Mouse (Mus musculus) G1E (cell line): ENCODE measurements around the gene Pdpr.

Experiments
- CTCF ChIP-seq: IDR thresholded peaks from 2 replicates; pipeline ENCODE4 v1.5.1; 2012; ENCODE audit warnings: low read depth, low read length, inconsistent platforms, mixed read lengths
- GATA1 ChIP-seq: IDR thresholded peaks from 2 replicates; pipeline ENCODE4 v1.6.1; 2012; ENCODE audit warnings: borderline replicate concordance, low read length, inconsistent platforms, mixed read lengths
- GATA2 ChIP-seq: IDR thresholded peaks from 2 replicates; pipeline ENCODE4 v1.6.1; 2012; ENCODE audit warnings: low read depth, low read length, inconsistent platforms, borderline replicate concordance
- POLR2AphosphoS5 ChIP-seq: IDR thresholded peaks from 2 replicates; pipeline ENCODE4 v1.6.1; 2012; ENCODE audit warnings: low read depth, low read length, inconsistent platforms; ENCODE audit not compliant: insufficient replicate concordance
- TAL1 ChIP-seq: conservative IDR thresholded peaks from 2 replicates; pipeline ENCODE4 v1.6.1; 2012; ENCODE audit warnings: low read depth, low read length, inconsistent platforms, mixed read lengths

DNA sequence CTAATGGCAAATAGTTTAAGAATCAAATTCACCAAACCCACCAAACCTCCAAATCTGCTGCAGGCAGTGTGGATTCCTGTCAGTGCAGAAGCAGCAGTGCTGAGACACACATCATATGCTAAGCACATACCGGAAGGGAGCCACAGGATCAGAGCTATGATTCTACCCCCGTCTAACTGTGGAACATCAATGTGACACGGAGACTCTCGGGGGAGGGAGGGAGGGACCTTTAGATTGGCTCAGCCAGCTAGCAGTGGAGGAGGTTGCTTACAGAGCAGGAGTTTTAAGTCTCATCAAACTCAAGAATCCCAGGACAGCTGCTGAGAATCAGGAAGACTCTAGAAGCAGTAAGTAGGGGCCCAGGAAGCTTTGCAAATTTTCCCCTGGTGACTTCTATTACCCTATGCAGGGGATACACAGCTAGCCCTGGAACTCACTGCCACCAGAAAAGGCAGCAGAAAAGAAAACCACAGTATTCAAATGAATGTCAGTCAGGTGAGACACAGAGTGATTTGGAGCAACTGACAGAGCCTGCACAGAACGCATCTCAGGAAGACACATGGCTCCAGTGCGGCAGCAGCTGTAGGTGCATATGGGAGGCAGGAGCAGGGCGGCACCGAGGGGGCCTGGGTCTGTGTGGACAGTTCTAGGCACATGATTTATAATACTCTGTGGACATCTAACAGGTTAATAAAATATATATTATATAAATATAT lies 61.4 kb downstream of the Pdpr start:
- no peak for TF ChIP-seq POLR2AphosphoS5
- TF ChIP-seq CTCF: no peak
- TF ChIP-seq GATA1: no peak
- no peak for TF ChIP-seq TAL1
- TF ChIP-seq GATA2: no peak
